Mouse (Mus musculus) spleen, adult 2 months (tissue): ENCODE measurements around the gene Slc30a5. TPM values are rescaled to one million over a fixed set of nuclear protein-coding genes. Genes with fewer than 3 reads are reported as not detected.

Experiments
- DNase-seq, 2 experiments: peaks; one replicate each; pipeline versions ENCODE4 v3.0.0 to v3.0.0-alpha.2; 2012 to 2021; ENCODE audit warnings: low spot score in 2 of 2, low read depth in 1 of 2
- H3K27ac ChIP-seq: fragments of 200-500 bp; 2 replicates; pipeline ENCODE4 v1.5.1; 2012; ENCODE audit warnings: low read length, inconsistent platforms; ENCODE audit not compliant: insufficient read depth
- H3K27me3 ChIP-seq: fragments of 200-500 bp; 2 replicates; pipeline ENCODE4 v1.6.1; 2012; ENCODE audit warnings: mild to moderate bottlenecking, moderate library complexity, low read length, inconsistent platforms; ENCODE audit not compliant: control insufficient read depth, insufficient read depth
- H3K36me3 ChIP-seq: fragments of 200-500 bp; 2 replicates; pipeline ENCODE4 v1.6.1; 2012; ENCODE audit warnings: mild to moderate bottlenecking, low read length, inconsistent platforms; ENCODE audit not compliant: control insufficient read depth, insufficient read depth
- H3K4me1 ChIP-seq: fragments of 200-500 bp; 2 replicates; pipeline ENCODE4 v1.6.1; 2011; ENCODE audit warnings: inconsistent platforms; ENCODE audit not compliant: control insufficient read depth, insufficient read depth, insufficient read length
- H3K4me3 ChIP-seq: fragments of 200-500 bp; 2 replicates; pipeline ENCODE4 v1.5.1; 2011; ENCODE audit warnings: mild to moderate bottlenecking, inconsistent platforms; ENCODE audit not compliant: insufficient read depth, insufficient read length; ENCODE audit errors: extremely low read depth
- CTCF ChIP-seq: fragments of 200-500 bp; IDR thresholded peaks from 2 replicates; pipeline ENCODE4 v1.5.1; 2011; ENCODE audit warnings: mild to moderate bottlenecking, inconsistent platforms; ENCODE audit not compliant: insufficient read depth, insufficient read length, insufficient replicate concordance; ENCODE audit errors: extremely low read depth
- POLR2A ChIP-seq: fragments of 200-500 bp; IDR thresholded peaks from 2 replicates; pipeline ENCODE4 v1.6.1; 2011; ENCODE audit warnings: low read depth, low read length, inconsistent platforms
- WGBS: fragments of 180-500 bp; shearing (Covaris S2); methylation state at CpG from one replicate; pipeline ENCODE4 v1.1.7; 2018; 5-methylcytosine and 5-hydroxymethylcytosine counted together
- polyA plus RNA-seq: library from polyadenylated mRNA; depleted of rRNA; stranded (reverse); fragments of >200 nt; gene quantifications from 2 replicates; pipeline ENCODE4 v1.2.3, GENCODE M21; 2012; rRNA removed

Gene Slc30a5
- polyA plus RNA-seq: 20.6 and 24.0 TPM in 2 replicates

DNA sequence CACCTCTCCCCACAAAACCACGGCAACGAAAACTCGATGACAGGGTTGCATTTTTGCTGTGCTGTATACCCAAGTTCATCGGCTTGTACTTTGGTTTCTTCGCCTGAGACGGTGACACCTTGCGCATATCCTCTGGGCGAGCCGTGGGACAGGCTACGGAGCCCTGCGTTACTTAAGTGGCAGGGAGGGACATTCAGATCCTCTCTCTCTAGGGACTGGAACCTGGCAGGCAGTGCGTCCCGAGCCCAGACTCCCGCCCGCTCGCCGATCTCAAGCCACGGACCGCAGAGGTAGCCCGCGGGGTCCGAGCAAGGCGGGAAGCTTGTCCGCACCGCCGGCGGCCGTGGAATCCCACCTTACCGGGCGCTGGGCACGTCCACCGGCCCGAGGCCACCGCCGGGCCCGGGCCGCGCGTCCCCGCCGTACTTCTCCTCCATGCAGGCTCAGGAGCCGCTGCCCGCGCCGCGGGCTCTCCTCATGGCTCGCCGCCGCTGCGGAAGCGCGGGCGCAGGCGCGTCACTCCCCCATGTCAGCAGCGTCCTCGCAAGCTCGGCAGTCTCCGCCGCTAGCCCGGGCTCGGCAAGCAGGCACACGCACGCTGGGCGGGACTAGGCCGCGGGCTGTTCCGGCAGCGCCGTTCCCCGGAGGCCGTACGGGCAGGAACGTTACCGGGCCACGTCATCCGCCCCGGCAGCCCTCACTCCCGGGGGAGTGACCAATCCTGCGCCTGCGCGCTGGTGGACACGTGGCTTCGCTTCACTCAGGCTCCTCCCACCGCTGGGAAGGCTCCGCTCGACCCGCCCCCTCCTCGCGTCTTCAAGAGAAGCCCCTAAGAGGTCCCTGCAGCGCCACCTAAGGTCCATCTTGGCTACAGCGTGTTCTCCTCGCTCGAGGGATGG lies at the start of gene Slc30a5:
Gene Slc30a5, minus strand, starts transcription at position 687 of the 899 bp plus-strand sequence.
- peaks cover 7% of the 10 kb centered on the region for H3K4me1 ChIP-seq
- peak; percentile 82; the same call in 1 of the 2 replicates for TF ChIP-seq CTCF
- peak; percentile 74; the same call in 1 of the 2 replicates for TF ChIP-seq POLR2A
- H3K36me3 ChIP-seq: peaks cover 1% of the 10 kb centered on the region
- under 1% methylated on average over 91 of the region's 94 CpGs for WGBS
- peak within 1 kb of the TSS; percentile 87 for H3K27ac ChIP-seq
- DNase-seq: peak; percentile 98 to 99
- H3K27me3 ChIP-seq: no peaks in the 10 kb centered on the region
- H3K4me3 ChIP-seq: peak within 1 kb of the TSS; percentile 76

DNA sequence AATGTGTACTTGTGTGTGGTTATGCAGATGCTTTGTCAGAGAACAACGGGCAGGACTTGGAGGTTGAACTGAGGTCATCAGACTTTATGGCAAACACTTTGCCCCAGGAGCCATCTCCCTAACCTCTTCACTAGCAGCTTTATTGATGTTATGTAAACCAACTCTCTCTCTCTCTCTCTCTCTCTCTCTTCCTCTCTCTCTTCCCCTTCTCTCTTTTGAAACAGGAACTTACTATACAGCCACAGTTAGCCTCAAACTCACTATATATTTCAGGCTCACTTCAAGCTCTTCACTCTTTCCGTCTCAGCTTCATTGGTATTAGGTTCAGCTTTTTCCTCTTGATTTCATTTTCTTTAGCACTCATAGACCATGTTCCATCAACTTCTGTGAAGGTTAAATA lies 48.7 kb upstream of the Slc30a5 start:
- 19% methylated on average over 2 of the region's 2 CpGs for WGBS
- no peaks in the 10 kb centered on the region for H3K4me1 ChIP-seq
- H3K27me3 ChIP-seq: no peaks in the 10 kb centered on the region
- no peaks in the 10 kb centered on the region for H3K36me3 ChIP-seq
- TF ChIP-seq POLR2A: no peak
- TF ChIP-seq CTCF: no peak
- H3K27ac ChIP-seq: no peak overlapping the region
- H3K4me3 ChIP-seq: no peak overlapping the region
- DNase-seq: no peak

DNA sequence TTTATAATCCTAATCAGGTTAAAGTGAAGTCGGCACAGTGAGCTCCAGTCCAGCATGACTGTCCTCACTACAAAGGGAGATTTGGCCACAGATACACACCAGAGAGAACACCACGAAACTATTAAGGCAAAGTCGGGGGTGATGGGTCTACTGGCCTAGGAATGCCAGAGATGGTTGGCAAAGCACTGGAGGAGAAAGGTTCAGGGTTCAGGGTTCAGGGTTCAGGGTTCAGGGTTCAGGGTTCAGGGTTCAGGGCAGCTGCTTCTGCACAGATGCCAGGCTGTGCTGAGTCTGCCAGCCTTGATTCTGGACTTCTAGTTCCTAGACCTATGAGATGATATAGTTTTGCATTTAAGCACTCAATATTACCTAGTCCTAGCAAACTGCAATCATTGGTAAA lies 46.6 kb upstream of the Slc30a5 start:
- no peak for TF ChIP-seq CTCF
- TF ChIP-seq POLR2A: no peak
- no peak overlapping the region for H3K4me3 ChIP-seq
- no peak overlapping the region for H3K27ac ChIP-seq
- no peaks in the 10 kb centered on the region for H3K4me1 ChIP-seq
- no peaks in the 10 kb centered on the region for H3K36me3 ChIP-seq
- no peak for DNase-seq
- no peaks in the 10 kb centered on the region for H3K27me3 ChIP-seq
- 87% methylated on average over 3 of the region's 3 CpGs for WGBS

DNA sequence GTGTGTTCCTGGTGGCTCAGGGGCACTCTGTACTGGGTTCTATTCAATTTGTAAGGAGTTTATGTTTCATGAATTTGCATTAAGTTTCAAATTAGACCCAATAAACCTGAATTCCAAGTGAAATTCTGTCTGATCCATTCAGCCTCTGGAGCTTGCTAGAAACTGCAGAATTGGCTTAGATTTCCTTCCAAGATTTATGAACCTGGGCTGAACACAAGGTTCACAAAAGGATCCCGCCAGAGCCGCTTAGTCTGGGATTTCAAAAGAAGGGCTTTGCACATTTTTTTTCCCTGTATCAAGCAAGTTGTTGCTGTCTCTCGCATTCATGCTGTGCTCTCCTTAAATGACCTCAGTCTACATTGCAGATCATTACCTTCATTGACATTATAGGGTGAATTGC lies 46.1 kb upstream of the Slc30a5 start:
- H3K36me3 ChIP-seq: no peaks in the 10 kb centered on the region
- no peak for DNase-seq
- 89% methylated on average over 3 of the region's 3 CpGs for WGBS
- H3K4me3 ChIP-seq: no peak overlapping the region
- H3K27ac ChIP-seq: no peak overlapping the region
- H3K4me1 ChIP-seq: no peaks in the 10 kb centered on the region
- TF ChIP-seq CTCF: no peak
- no peak for TF ChIP-seq POLR2A
- H3K27me3 ChIP-seq: no peaks in the 10 kb centered on the region

DNA sequence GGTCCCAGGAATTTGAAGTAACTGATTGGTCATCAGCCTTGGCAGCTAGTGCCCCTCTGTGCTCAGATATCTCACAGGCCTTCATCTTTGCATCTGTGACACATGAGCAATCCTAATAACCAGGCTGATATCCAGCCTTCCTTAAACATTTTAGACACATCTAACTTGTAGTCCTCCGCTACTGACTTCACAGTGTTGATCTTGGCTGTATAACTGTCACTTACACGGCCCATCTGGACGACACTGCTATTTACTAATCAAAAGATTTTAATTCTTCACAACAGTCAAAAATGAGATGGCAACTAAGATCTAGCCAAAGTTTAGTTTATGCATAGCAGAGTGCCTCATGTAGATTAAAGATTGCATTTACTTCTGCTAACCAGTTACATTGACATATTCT lies 45.0 kb upstream of the Slc30a5 start:
- TF ChIP-seq POLR2A (no peak), CTCF (no peak)
- Histone ChIP-seq H3K4me3 (no peak overlapping the region), H3K27ac (no peak overlapping the region), H3K36me3 (no peaks in the 10 kb centered on the region), H3K4me1 (no peaks in the 10 kb centered on the region; the same call in 1 of the 2 replicates), H3K27me3 (no peaks in the 10 kb centered on the region)
- no peak for DNase-seq
- WGBS: 87% methylated on average over 3 of the region's 3 CpGs

DNA sequence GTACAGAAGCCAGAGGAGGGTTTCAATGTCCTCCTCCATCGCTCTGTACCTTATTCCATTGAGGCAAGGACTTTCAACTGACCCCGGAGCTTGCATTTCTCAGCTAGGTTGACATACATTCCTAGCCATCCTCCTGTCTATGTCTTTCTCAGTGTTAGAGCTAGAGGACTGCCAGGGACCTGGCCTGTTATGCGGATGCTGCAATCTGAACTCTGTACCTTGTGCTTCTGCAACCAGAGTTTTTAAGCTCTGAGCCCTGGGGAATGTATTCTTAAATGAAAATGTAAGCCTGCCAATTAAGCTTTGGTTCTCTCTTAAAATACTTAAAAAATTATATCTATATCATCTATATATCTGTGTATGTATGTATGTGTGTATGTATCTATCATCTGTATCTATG lies 44.5 kb upstream of the Slc30a5 start:
- H3K36me3 ChIP-seq: no peaks in the 10 kb centered on the region
- 91% methylated on average over 3 of the region's 3 CpGs for WGBS
- H3K27me3 ChIP-seq: no peaks in the 10 kb centered on the region
- no peaks in the 10 kb centered on the region; the same call in 1 of the 2 replicates for H3K4me1 ChIP-seq
- H3K27ac ChIP-seq: no peak overlapping the region
- TF ChIP-seq CTCF: no peak
- TF ChIP-seq POLR2A: no peak
- H3K4me3 ChIP-seq: no peak overlapping the region
- no peak for DNase-seq

DNA sequence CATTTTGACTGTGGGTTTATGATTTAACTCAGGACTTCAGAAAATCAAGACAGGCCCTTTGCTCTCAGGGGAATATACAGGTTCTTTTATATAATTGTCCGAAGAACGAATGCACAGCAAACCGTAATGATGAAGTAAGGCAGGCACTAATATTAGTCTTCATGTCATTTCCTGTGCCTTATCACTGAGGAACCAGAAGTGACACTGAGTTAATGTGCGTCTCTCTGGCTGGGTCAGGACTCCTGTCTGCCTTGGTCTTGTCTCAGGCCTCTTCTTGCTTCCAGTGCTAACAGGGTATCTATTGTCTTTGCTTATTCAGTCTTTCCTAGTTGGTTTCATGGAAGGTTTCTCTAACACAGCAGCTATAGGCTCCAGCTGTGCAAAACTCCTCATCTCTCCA lies 41.9 kb upstream of the Slc30a5 start:
- no peaks in the 10 kb centered on the region for H3K36me3 ChIP-seq
- no peak overlapping the region for H3K27ac ChIP-seq
- no peaks in the 10 kb centered on the region; the same call in 1 of the 2 replicates for H3K4me1 ChIP-seq
- no peak overlapping the region for H3K4me3 ChIP-seq
- DNase-seq: no peak
- H3K27me3 ChIP-seq: no peaks in the 10 kb centered on the region
- TF ChIP-seq CTCF: no peak
- TF ChIP-seq POLR2A: no peak
- 58% methylated on average over 4 of the region's 4 CpGs for WGBS
